Mouse (Mus musculus) cerebellum, postnatal 36 days (tissue): ENCODE data around the gene Ntf5.
A peak's percentile ranks its signal among the peaks of the same experiment; 100 is the strongest.

ENCODE experiments used
- DNase-seq, 2 experiments: peaks; one replicate each; pipeline ENCODE4 v3.0.0; 2021 to 2022; ENCODE audit warnings: mixed read lengths in 2 of 2

Ntf5 gene

GRCm38 (mm10) chr7:45465112-45465511 lies 51.6 kb downstream of the Ntf5 start:
- no peak for DNase-seq

- no peak for DNase-seq
These were observed 52.1 kb downstream of the Ntf5 start for GRCm38 (mm10) chr7:45465549-45465948.

- DNase-seq: peak; percentile 98 to 99
These were observed 53.0 kb downstream of the Ntf5 start, which contains the start of gene Bax for GRCm38 (mm10) chr7:45466283-45467089. Gene Bax, minus strand, starts transcription at chr7:45466898.
